Mouse (Mus musculus): Measurements from ENCODE around the gene Cwc25.

- no peak for TF ChIP-seq GATA1 (IDR thresholded peaks at IDR 0.05; ENCODE audit: low read length)
- no peak for TF ChIP-seq TAL1 (IDR thresholded peaks at IDR 0.05; ENCODE audit: low read length)
Observed at GRCm38 (mm10) chr11:97695712-97696401, 70.5 kb downstream of the Cwc25 start.

Data from erythroblast, embryonic 14.5 days (primary cell).